Comparison of ENCODE assay signal across 13 mouse cellular contexts in the genomic region with DNA sequence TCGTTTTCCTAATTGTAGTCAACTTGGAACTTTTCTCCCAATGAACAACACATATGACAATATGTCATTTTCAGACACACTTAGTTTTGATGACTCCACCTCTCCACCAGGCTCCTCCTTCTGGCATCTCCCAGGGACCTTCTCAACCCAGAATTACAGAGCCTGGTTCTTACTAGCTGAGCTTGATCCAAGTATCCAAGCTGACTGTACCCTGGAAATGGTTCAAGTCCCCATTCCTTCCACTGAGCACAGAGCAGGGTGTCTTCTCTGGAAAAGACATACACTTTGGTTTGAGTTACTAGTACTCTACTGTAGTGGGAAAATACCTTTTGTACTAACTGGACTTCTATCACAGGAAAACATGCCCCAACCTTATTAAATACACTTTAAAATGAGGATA.
"Had no signal": no experiment of that assay in that cellular context is flagged by ENCODE, and none has a peak within 500 bp of the region (broad histone marks: within the 10 kb centered on the region; RNA-seq: fewer than 3 reads in every experiment).

No protein-coding gene starts in this region.

- DNase-seq: gastrocnemius, adult 2 months; gastrocnemius, postnatal 10 days; gastrocnemius, postnatal 25 days; heart, adult 18-20 months; heart, postnatal 10 days; heart, postnatal 4 days; kidney, adult 18-20 months; kidney, adult 8-10 months; kidney, postnatal 10 days; kidney, postnatal 25 days; kidney, postnatal 4 days; liver; liver, embryonic 13.5 days had no signal
